Mouse (Mus musculus): ENCODE measurements around the gene Sgk2.

DNA sequence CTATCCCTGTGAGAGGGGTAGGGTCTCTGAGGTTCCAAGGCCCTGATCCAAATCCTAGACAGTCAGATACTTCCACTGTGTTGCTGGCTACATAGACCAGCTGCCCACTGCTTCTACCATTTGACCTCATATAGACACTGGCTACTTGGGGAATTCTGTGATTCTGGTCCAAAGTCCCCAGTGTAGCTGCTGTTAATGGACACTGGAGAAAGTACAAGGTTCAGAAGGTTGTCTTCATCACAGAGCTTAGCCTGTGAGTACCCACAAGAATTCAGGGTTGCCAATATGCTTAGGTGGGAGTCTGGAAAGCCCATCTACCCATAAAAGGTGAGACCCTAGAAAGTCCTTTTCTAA lies 4.9 kb downstream of the Sgk2 start:
- TF ChIP-seq CTCF (IDR thresholded peaks at IDR 0.05; ENCODE audit: borderline replicate concordance, control insufficient read depth, extremely low read depth, insufficient read depth, low read length, poor library complexity) (no peak), POLR2A (IDR thresholded peaks at IDR 0.05; ENCODE audit: control insufficient read depth, extremely low read depth, insufficient read depth, low read length, poor library complexity) (no peak)
